Mouse (Mus musculus): ENCODE measurements around the gene Rasip1.

Rasip1 gene

DNA sequence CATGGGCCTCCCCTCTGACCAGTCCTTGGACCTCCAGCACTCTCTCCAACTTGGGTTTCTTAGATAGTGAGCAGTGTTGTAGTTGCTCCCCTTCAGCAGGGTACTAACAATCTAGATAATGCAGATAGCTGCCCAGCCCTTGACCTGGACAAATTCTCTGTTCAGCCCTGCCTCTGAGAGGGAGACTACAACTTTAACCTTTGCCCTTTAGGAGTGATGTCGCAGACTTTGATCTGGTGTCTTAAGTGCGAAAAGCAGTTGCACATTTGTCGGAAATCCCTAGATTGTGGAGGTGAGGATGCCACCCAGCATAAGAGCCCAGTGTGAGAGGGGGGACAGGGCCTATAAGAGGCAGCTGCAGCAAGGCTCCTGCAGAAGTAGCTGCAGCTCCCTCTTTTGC lies 2.6 kb upstream of the Rasip1 start:
- no peak for DNase-seq (ENCODE audit: inconsistent ontology term)

DNA sequence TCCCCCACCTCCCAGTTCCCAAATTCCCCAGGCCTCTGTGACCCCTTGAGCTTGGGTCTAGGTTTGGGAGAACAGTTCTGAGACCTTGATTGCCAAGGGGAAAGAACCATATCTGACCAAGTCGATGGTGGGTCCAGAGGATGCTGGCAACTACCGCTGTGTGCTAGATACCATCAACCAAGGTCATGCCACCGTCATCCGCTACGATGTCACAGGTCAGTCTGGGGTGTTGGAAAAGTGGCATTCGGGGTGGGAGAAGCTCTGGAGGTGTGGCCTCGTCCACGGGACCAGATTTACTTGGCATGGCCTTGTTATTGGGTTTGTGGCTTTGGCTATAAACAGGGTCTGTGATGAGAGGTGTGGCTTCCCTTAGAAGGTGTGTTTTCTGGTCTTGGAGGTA lies 1.8 kb upstream of the Rasip1 start:
- no peak for DNase-seq (ENCODE audit: inconsistent ontology term)

DNA sequence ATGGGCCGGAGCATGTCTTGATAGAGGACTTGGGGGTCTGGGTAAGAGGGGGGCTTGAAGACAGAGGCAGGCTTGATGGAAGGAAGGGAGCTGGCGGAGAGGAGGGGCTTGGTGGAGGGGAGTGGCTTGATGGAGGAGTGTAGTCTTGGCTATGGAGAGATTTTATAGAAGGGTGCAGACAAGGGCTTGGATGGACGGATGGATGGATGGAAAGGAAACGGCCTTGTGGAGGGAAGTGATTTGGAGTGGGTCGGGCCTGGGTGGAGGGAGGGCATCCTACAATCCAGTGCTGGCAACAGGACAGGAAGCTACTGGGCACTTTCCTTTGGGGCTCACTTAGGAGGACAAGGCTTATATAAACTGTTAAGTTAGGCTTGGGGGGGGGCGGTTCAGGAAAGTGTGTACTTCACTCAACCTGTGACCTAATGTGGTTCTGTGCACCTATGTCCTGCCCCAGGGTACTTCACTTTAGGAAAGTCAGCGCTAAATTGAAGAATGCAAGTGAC lies 664 bp upstream of the Rasip1 start:
- DNase-seq (ENCODE audit: inconsistent ontology term) = no peak

DNA sequence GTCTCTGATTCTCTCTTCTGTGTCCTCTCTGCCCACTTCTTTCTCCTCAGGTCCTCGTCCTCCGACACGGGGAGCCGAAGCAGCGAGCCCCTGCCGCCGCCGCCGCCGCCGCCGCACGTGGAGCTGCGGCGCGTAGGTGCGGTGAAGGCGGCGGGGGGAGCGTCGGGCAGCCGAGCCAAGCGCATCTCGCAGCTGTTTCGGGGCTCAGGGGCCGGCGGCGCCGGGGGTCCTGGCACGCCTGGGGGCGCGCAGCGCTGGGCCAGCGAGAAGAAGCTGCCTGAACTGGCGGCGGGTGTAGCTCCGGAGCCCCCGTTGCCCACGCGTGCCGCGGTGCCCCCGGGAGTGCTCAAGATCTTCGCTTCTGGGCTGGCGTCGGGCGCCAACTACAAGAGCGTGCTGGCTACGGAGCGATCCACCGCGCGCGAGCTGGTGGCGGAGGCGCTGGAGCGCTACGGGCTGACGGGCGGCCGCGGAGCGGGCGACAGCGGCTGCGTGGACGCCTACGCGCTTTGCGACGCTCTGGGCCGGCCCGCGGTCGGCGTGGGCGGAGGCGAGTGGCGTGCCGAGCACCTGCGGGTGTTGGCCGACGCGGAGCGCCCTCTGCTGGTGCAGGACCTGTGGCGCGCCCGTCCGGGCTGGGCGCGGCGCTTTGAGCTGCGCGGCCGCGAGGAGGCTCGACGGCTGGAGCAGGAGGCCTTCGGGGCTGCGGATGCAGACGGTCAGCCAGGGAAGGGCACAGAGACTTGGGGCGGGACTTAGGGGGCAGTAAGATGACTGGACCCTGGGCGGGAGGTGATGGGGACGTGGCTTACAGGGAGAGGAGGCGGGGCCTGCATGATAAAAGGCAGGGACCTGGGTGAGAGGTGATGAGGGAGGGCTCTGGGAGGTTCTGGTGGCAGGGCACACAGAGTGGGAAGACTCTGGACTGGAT lies 1.3 kb downstream of the Rasip1 start:
- DNase-seq (ENCODE audit: inconsistent ontology term) = peak; percentile 93

DNA sequence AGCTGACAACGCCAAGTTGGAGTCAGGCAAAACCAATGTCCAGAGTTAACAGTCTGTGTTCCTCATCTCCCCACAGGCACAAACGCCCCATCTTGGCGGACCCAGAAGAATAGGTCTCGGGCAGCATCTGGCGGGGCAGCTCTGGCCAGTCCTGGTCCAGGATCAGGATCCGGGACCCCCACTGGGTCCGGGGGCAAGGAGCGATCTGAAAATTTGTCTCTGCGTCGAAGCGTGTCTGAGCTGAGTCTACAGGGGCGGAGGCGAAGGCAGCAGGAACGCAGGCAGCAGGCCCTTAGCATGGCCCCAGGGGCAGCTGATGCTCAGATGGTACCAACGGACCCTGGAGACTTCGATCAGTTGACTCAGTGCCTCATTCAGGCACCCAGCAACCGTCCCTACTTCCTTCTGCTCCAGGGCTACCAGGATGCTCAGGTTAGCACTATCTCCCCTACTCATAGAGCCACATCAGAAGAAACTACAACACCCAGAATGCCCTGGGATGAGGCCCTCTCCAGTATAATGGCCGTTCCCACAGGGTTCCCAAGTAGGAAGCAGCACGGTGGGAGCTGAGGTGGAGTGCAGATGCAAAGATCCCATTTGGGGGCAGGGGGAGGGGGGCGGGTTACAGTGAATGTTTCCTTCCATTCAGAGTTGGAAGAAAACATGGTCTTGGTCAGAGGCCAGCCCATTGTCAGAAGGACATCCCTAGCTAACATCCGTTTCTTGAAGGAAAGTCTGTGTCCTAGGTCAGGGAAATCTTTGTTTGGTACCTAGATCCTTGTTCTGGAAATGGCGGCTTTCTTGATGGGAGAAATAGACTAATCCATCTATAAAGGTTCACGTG lies 3.0 kb downstream of the Rasip1 start:
- no peak for DNase-seq (ENCODE audit: inconsistent ontology term)

DNA sequence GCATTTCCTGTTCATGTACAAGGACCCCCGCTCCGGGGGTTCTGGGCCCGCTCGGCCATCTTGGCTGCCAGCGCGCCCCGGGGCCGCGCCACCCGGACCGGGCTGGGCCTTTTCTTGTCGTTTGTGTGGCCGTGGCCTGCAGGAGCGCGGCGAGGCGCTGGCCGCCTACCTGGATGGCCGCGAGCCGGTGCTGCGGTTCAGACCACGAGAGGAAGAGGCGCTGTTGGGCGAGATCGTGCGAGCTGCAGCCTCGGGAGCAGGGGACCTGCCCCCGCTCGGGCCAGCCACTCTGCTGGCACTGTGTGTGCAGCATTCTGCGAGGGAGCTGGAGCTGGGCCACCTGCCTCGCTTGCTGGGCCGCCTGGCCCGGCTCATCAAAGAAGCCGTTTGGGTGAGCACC lies 5.2 kb downstream of the Rasip1 start:
- DNase-seq (ENCODE audit: inconsistent ontology term) = peak; percentile 37

DNA sequence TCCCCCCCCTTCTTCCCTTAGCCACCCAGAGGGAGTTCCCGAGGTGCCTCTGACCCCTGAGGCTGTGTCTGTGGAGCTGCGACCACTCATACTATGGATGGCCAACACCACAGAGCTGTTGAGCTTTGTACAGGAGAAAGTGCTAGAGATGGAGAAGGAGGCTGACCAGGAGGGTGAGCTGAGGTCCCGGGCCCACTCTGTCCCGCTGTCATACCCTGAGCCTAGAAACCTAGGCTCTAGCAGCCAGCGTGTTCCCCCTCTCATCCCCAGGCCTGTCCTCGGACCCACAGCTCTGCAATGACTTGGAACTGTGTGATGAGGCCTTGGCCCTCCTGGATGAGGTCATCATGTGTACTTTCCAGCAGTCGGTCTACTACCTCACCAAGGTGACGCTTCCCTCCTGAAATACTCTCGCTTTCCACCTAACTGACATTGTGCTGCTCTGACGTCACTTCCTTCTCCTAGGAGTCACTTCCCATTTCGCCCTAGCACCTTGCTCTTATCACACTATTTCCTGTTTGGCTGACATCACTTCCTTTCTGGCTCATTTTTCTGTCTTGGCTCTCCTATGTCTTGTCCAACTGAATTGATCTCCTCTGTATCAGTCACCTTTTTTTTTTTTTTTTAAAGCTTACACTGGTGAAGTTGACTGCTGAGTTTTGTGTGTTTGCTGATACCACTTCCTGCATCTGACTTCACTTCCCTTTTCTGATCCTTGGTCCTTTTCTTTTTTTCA lies 7.8 kb downstream of the Rasip1 start:
- no peak for DNase-seq (ENCODE audit: inconsistent ontology term)

DNA sequence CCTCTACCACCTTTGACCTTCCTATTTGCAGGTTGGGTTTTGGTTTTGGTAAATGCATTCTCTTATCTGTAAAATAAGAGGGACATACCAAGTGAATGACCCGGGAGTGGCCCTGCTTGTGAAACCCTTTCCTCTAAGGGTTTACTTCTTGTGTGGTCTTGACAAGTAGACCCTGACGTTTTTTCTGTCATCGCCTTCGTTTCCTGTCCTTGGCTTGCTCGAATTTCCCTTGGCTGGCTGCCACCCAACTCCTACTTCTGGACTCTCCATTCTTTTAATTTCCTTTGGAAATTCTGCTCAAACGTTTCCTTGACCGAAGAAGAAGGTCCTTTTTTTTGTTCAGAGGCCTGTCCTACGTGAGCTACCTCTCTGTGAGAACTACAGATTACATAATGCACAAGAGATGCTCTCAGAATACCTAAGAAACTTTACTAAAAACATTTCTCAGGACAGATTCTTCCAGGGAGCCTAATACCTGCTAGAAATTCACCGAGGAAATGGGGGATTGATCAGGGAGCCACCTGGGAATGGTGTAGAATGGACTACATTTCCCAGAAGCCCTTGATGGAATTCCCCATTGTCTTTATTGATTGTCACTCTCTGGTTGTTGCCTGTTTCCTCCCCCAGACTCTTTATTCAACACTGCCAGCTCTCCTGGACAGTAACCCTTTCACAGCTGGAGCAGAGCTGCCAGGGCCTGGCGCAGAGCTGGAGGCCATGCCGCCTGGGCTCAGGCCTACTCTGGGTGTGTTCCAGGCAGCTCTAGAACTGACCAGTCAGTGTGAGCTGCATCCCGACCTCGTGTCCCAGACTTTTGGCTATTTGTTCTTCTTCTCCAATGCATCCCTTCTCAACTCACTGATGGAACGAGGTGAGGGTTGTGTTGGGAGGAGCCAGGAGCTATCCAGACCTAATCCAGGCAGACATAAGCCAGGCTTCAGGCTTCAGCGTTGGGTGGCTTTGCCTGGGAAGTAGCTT lies 8.7 kb downstream of the Rasip1 start:
- DNase-seq (ENCODE audit: inconsistent ontology term) = no peak

DNA sequence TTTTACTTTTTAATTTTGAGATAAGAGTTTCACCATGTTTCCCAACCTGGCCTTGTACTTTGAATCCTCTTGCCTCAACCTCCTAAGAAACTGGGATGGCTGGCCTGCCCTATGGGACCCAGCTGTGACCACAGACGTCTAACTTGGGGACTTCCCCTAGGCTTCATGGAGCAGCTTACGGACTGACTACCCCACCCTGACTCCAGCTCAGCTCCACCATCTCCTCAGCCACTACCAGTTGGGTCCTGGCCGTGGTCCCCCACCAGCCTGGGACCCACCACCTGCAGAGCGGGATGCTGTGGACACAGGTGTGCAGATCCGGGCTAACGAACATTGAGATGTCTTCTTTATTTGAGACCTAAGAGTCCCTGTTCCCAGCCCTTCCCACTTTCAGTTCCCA lies 10.4 kb downstream of the Rasip1 start:
- DNase-seq (ENCODE audit: inconsistent ontology term) = no peak

DNA sequence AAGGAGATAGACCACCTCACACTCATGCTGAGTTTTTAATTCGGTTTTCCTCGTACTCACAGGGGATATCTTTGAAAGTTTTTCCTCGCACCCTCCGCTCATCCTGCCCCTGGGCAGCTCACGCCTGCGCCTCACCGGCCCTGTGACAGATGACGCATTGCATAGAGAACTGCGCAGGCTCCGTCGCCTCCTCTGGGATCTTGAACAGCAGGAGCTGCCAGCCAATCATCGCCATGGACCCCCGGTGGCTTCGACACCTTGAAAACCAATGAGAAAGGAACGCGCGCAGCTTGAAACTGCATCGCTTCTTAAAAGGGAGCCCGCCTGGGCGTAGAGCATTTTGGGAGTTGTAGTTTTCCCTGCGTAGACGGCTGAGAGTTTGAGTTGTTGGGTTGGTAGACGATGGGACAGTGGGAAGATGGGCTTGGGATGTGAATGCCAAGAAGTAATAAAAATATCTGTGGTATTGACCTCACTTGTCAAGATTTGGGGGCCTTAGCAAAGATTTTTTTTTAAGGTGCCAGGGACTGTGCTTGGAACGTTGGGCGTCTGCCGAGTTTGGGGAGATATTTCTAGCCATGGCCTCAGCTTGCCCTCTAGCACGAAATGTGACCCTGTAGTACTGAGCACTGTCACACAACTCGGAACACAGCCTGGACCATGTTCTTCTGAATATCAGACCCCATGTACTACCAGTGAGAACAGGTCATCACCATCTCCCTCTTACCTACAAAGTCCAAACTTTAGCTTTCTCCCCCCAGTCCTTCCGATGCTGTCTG lies 11.5 kb downstream of the Rasip1 start:
- peak; percentile 97 for DNase-seq (ENCODE audit: inconsistent ontology term)

DNA sequence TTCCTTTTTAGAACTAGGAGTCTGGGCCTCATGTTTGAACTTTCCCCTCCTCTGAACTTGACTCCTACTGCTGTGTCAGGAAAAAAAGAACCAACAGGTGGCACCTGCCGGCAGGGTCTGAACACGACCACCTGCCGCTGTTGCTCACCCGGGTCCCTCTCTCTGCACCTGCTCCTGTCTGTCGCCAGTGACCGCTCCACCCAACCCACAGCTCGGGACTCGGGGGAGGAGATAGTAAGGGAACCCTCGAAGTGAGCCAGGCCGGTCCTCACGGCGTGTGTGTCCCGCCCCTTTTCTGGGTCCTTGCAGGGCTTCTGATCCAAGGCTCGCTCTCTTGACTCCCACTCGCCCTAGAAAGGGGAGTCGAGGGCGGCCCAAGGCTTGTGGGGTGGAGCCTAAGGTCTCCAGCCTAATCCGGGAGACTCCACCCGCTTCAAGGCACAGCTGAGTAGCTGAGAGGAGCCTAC lies 12.3 kb downstream of the Rasip1 start, which contains the start of gene Mamstr:
Mamstr (plus strand) TSS at position 417 of the 467 bp plus-strand sequence.
- no peak for DNase-seq (ENCODE audit: inconsistent ontology term)

DNA sequence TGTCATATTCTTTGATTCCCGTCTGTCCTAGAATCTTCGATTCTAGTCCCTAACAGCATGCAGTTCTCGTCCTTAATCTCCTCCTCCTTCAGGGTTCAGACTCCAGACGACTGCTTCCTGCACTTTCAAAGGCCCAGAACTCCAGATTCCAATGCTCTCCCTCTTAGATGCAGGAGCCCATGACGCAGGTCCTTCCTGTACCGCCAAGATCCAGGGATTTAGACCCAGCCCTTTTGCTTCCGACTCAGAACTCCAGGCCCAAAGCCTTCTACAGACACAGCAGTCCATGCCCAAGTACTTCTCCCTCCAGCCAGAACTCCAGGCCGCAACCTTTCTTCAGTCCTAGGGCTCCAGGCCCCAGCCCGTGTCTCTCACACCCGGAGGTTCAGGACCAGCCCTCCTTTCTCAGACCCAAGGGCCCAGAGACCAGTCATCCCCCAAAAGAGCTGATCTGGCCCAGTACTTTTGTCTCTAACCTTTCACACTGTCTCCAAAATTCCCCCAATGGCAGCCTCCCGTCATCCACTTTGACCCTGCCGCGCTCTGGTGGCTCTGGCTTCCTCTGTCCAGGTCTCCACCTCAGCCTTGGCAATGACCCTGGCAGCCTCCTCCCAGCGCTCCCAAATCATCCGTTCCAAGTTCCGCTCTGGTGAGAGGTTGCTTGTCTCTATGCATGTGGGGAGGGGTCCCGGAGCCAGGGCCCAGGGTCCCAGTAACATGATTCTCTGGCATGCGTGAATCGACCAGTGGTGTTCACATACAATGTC lies 13.1 kb downstream of the Rasip1 start:
- DNase-seq (ENCODE audit: inconsistent ontology term) = no peak

DNA sequence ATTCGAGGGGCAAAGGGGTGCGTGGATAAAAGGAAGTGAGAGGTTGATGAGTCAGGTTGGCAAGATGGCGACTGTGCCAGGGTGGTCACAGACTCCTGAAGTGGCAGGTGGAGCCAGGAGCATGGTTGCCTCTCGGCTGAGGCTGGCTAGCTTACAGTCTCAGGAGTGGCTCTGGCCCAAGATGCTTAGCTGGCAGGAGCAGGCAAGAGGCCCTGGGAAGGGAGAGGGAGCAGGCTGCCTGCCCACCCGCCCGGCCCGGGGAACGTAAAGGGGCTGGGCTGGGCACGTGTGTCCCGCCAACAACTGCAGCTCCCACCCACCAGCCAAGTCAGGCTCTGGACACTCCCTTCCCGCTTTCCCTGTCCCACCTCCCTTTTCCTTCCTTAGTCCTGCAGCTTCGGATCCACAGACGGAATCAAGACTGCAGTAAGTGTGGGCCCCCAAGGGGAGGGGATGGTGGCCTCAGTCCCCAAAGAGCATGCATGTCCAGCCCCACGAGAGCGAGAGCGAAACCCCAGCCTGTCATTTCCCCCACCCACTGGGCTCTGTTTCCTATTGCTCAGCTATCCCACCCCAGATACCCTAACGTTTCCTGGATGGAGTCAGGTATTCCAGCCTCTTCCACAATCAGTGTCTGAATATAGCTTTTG lies 14.2 kb downstream of the Rasip1 start:
- DNase-seq (ENCODE audit: inconsistent ontology term) = peak; percentile 11

DNA sequence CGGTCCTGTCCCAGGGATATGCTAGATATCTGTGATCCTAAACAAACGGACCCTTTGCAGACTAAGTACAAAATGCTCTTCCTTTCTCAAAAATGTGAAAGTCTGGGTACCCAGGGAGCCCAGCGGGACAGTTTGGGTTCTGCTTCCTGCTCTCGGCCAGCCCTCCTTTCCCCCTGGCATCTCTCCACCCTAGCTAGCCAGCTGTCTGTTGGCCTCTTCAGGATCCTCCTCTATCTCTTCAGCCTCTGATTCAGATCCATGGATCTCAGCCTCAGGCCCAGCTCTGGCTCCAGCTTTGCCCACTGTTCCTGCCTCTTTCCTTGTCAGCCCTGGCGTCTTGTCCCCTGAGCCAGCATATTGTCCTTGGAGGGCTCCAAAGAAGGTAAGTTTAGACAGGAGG lies 14.8 kb downstream of the Rasip1 start:
- DNase-seq (ENCODE audit: inconsistent ontology term) = no peak

DNA sequence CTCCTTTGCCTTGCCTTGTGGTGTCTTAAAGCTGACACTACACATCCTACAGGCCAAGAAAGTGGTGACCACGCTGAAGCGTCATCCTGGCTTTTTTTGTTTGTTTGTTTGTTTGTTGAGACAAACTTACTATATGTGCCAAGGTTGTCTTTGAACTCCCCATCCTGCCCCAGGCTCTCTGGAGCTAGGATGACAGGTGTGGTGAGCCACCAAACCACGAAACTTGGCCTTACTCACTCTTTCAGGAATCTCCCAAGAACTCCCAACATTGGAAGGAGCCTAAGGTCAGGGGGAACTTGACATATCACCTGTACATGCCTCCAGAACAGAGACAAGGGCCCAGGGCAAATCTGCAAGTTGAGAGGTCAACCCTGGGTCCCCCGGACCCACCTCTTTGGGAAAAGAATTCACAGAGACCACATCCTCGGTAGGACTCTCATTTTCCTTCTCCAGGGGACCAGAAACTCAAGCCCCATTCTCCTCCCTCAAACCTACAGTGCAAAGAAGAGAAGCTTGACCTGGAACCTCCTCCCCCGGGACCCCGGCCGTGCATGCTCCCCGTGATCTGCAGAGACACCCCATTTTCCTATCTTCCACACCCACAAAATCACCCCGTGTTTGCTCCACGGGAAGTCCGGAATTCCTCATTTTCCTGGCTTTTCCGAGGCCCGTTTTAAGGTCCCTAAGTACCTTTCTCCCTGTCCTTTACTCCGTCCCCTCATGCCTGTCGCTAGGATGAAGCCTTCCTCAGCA lies 15.4 kb downstream of the Rasip1 start:
- DNase-seq (ENCODE audit: inconsistent ontology term) = peak; percentile 11

DNA sequence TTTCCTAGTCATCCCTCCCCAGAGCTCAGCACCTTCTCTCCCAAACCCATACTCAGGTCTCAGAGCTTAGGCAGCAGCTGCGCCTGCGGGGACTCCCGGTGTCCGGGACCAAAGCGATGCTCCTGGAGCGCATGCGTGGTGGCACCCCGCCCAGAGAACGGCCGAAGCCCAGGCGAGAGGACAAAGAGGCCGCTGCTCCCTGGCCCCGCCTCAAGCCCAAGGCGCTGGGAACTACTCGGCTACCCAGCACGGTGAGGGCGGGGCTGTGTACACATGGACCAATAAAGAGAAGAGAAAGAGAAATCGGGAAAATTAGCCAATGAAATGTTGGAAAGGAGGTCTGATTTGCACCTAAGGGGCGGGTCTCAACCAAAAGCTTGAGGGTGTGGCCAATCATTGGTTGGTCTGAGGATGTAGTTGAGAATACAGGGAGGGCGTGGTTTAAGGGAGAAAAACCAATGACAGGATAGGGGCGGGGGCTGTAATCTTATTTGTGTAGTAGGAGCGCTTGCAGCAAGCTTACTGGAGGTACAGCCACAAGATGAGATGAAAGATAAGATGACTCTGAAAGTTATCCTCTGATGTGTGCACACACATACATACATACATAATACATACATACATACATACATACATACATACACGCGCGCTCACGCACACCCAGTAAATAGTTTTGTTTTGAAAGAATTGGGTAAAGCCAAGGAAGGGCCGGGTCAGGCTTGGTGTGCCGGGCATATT lies 16.3 kb downstream of the Rasip1 start:
- DNase-seq (ENCODE audit: inconsistent ontology term) = peak; percentile 99

DNA sequence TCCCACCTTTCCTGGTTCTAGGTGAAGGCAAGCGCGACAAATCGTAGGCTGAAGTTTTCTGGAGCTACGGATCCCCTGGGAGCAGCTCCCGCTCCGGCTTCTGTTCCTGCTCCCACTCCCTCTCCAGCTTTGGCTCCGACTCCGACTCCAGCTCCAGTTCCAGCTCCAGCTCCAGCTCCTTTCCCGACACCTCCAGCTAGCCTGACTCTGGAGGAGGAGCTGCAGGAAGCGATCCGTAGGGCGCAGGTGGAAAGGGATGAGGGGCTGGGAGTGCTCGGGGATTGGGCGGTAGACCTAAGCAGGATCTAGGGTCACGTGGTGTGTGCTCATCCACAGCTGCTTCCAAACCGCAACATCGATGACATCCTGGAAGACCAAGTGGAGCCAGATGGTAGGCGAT lies 16.9 kb downstream of the Rasip1 start:
- DNase-seq (ENCODE audit: inconsistent ontology term) = peak; percentile 61

Measured in Muller cell, postnatal 12 days (primary cell).